Mouse (Mus musculus): ENCODE measurements around the gene Xylt2.
A peak's percentile ranks its signal among the peaks of the same experiment; 100 is the strongest.

DNA sequence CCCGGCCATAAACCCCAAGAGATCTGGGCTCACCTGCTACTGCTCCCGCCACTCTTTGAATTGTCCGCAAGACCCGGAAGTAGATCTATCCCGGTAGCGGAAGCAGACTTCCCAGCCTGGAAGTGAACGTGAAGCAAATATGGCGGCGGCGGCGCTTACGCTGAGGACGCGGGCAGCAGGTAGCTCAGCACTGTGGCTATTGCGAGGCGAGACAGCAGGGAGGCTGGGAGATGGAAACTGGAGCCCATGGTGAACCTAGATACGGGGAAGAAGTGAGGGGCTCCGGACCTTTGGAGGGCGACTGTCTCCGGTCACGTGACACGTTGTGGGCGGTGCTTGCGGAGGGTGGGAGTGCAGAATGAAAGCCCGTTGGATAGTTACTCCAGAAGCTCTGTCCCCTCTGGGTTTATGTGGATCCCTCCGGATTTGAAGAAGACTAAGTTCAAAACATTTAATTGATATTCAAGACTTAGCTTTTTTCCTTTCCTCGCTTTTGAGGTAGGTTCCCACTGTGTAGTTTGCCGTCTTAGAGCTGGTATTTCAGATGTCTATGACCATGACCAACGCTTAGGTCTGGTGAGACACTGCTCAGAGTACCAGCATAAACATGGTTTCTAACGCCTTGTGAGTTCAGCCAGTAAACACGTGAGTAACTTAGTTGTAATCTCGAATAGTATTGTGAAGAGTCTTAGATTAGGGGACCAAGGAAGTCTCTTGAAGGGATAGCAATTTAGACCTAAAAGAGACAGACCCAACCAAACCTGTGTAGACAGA, 23.5 kb downstream of the Xylt2 start, which contains the start of the genes Mrpl27 and Eme1:
- TF ChIP-seq CTCF (IDR thresholded peaks at IDR 0.05; ENCODE audit: borderline replicate concordance, control insufficient read depth, extremely low read depth, insufficient read depth, low read length, poor library complexity) (peak; percentile 50; the same call in 1 of the 2 replicates), POLR2A (IDR thresholded peaks at IDR 0.05; ENCODE audit: control insufficient read depth, extremely low read depth, insufficient read depth, low read length, poor library complexity) (peak; percentile 60)
